14 mouse cellular contexts compared by ENCODE assay signal in the genomic region with DNA sequence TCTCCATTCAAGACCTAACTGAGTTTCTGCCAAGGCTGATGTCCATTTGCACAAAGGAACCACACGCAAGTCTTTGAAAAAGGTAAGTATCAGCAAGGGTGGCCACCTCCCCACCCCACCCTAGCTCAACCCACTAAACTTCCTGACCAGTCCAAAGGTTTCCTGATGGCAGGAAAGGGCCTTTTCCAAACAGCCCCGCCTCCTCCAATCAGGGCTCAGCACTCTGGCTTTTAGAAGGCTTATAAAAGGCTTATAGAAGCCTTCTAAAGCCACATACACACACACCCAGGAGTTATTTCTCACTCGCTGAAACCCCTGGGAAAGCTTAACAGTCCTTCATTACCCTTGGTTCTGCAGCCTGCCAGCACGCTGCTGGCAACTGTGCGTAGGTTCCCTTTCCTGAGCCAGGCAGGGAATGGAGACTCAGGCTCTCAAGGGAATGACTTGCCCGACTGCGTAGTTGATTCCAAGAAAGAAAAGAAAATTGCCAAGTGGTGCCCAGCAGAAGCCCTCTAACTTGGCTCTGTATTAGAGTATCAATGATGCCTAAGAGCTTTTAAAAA. TPM values are rescaled to one million over a fixed set of nuclear protein-coding genes. Genes with fewer than 3 reads are reported as not detected.
DNase-seq lines count a peak whose midpoint lies in the region; ATAC-seq lines count a peak whose summit lies in the region.
"Had no signal": no experiment of that assay in that cellular context is flagged by ENCODE, and none has a peak within 500 bp of the region (broad histone marks: within the 10 kb centered on the region; RNA-seq: fewer than 3 reads in every experiment).

No protein-coding gene starts in this region.

- no peak overlapping the region for H3K4me2 ChIP-seq in forebrain, embryonic 15.5 days (replicated peaks)
- H3K4me2 ChIP-seq in forebrain, embryonic 12.5 days = no peak overlapping the region
- no peak overlapping the region for H3K4me2 ChIP-seq in limb, embryonic 11.5 days (ENCODE audit: low read depth, severe bottlenecking)
- H3K4me2 ChIP-seq: embryonic facial prominence, embryonic 13.5 days had no signal

- WGBS in forebrain, embryonic 15.5 days = 45% methylated on average over 7 of the region's 7 CpGs
- 61% methylated on average over 7 of the region's 7 CpGs for WGBS in forebrain, embryonic 12.5 days
- WGBS in limb, embryonic 11.5 days = 42% methylated on average over 7 of the region's 7 CpGs
- 50% methylated on average over 7 of the region's 7 CpGs for WGBS in limb, embryonic 10.5 days
- 47% methylated on average over 7 of the region's 7 CpGs for WGBS in embryonic facial prominence, embryonic 10.5 days

- no peaks in the 10 kb centered on the region for H3K36me3 ChIP-seq in forebrain, embryonic 15.5 days
- no peaks in the 10 kb centered on the region for H3K36me3 ChIP-seq in forebrain, embryonic 12.5 days (replicated peaks)
- no peaks in the 10 kb centered on the region for H3K36me3 ChIP-seq in limb, embryonic 11.5 days (ENCODE audit: control insufficient read depth, insufficient read depth, low read length)
- H3K36me3 ChIP-seq in limb, embryonic 10.5 days = no peaks in the 10 kb centered on the region
- no peaks in the 10 kb centered on the region for H3K36me3 ChIP-seq in embryonic facial prominence, embryonic 10.5 days (replicated peaks)
- H3K36me3 ChIP-seq: embryonic facial prominence, embryonic 13.5 days; G1E had no signal

- ATAC-seq in forebrain, embryonic 15.5 days (replicated peaks) = peak; percentile 57; the same call in 1 of the 2 replicates
- no peak for ATAC-seq in forebrain, embryonic 12.5 days (ENCODE audit: low FRiP score)
- 0 out of 2 replicates have a peak, but pooled peaks have one; percentile 44 for ATAC-seq in limb, embryonic 11.5 days (ENCODE audit: insufficient number of reproducible peaks, low FRiP score, low TSS enrichment, low read depth)

- no peak overlapping the region for H3K9ac ChIP-seq in forebrain, embryonic 15.5 days (replicated peaks)
- no peak overlapping the region for H3K9ac ChIP-seq in forebrain, embryonic 12.5 days
- no peak overlapping the region for H3K9ac ChIP-seq in limb, embryonic 11.5 days (ENCODE audit: low read length)
- H3K9ac ChIP-seq: embryonic facial prominence, embryonic 13.5 days had no signal

- DNase-seq in limb, embryonic 11.5 days (ENCODE audit: low spot score) = no peak
- no peak for DNase-seq in limb, embryonic 10.5 days (ENCODE audit: low spot score)
- no peak for DNase-seq in embryonic facial prominence, embryonic 10.5 days (ENCODE audit: low spot score)
- DNase-seq in skeletal muscle tissue, adult 2 months (ENCODE audit: low read depth, low spot score) = peak; percentile 5
- DNase-seq in neural tube, embryonic 10.5 days (ENCODE audit: extremely low spot score, low spot score) = no peak
- DNase-seq in cerebellum, adult 9-10 months = no peak
- DNase-seq: cerebellum, postnatal 25 days; right cerebral cortex, postnatal 25 days; thymus, postnatal 25 days had no signal

- H3K9me3 ChIP-seq in forebrain, embryonic 15.5 days = no peaks in the 10 kb centered on the region
- no peaks in the 10 kb centered on the region for H3K9me3 ChIP-seq in forebrain, embryonic 12.5 days
- H3K9me3 ChIP-seq in limb, embryonic 11.5 days (ENCODE audit: control insufficient read depth, low read length) = no peaks in the 10 kb centered on the region
- no peaks in the 10 kb centered on the region for H3K9me3 ChIP-seq in limb, embryonic 10.5 days (replicated peaks)
- H3K9me3 ChIP-seq in embryonic facial prominence, embryonic 10.5 days = no peaks in the 10 kb centered on the region
- H3K9me3 ChIP-seq: embryonic facial prominence, embryonic 13.5 days; G1E had no signal

- H3K27me3 ChIP-seq in forebrain, embryonic 15.5 days = no peaks in the 10 kb centered on the region
- no peaks in the 10 kb centered on the region for H3K27me3 ChIP-seq in forebrain, embryonic 12.5 days
- no peaks in the 10 kb centered on the region for H3K27me3 ChIP-seq in limb, embryonic 11.5 days (ENCODE audit: control insufficient read depth, insufficient read depth, low read length)
- H3K27me3 ChIP-seq in limb, embryonic 10.5 days (ENCODE audit: low read depth, poor library complexity, severe bottlenecking) = no peaks in the 10 kb centered on the region
- H3K27me3 ChIP-seq in embryonic facial prominence, embryonic 10.5 days (replicated peaks; ENCODE audit: low read depth, poor library complexity, severe bottlenecking) = no peaks in the 10 kb centered on the region
- H3K27me3 ChIP-seq: embryonic facial prominence, embryonic 13.5 days had no signal

- H3K27ac ChIP-seq in forebrain, embryonic 15.5 days (replicated peaks) = no peak overlapping the region
- no peak overlapping the region for H3K27ac ChIP-seq in forebrain, embryonic 12.5 days
- no peak overlapping the region for H3K27ac ChIP-seq in limb, embryonic 11.5 days (replicated peaks; ENCODE audit: low read depth, low read length)
- H3K27ac ChIP-seq in limb, embryonic 10.5 days = no peak overlapping the region
- peak overlapping the region; percentile 10; the same call in 1 of the 2 replicates for H3K27ac ChIP-seq in embryonic facial prominence, embryonic 10.5 days (replicated peaks)
- H3K27ac ChIP-seq: embryonic facial prominence, embryonic 13.5 days; heart, adult 2 months had no signal

- peaks cover 21% of the 10 kb centered on the region for H3K4me1 ChIP-seq in forebrain, embryonic 15.5 days
- no peaks in the 10 kb centered on the region for H3K4me1 ChIP-seq in forebrain, embryonic 12.5 days
- H3K4me1 ChIP-seq in limb, embryonic 11.5 days (ENCODE audit: control insufficient read depth, insufficient read depth, low read length) = no peaks in the 10 kb centered on the region
- peaks cover 8% of the 10 kb centered on the region for H3K4me1 ChIP-seq in limb, embryonic 10.5 days
- H3K4me1 ChIP-seq in embryonic facial prominence, embryonic 10.5 days = peaks cover 20% of the 10 kb centered on the region

- H3K4me3 ChIP-seq in forebrain, embryonic 15.5 days = no peak overlapping the region
- H3K4me3 ChIP-seq in forebrain, embryonic 12.5 days (replicated peaks) = no peak overlapping the region
- H3K4me3 ChIP-seq in limb, embryonic 11.5 days (ENCODE audit: low read depth, low read length) = no peak overlapping the region
- H3K4me3 ChIP-seq in limb, embryonic 10.5 days = no peak overlapping the region
- H3K4me3 ChIP-seq in embryonic facial prominence, embryonic 10.5 days = no peak overlapping the region
- H3K4me3 ChIP-seq: embryonic facial prominence, embryonic 13.5 days; heart, adult 2 months had no signal

RNA-seq across cellular contexts. Expression of a gene that starts 49.4 kb away (rescaled TPM):
- 30.1 and 34.9 TPM in 2 replicates for polyA plus RNA-seq in forebrain, embryonic 15.5 days (2015; fragmentation: Nextera tagmentation; extraction: Ambion mirVana)
- polyA plus RNA-seq in forebrain, embryonic 12.5 days (2016; fragmentation: Nextera tagmentation; extraction: Ambion mirVana) = 40.3 and 44.9 TPM in 2 replicates
- polyA plus RNA-seq in limb, embryonic 11.5 days (2014; fragmentation: Nextera tagmentation; extraction: Ambion mirVana) = 33.8 and 37.8 TPM in 2 replicates
- 40.3 and 42.8 TPM in 2 replicates for polyA plus RNA-seq in limb, embryonic 10.5 days (2016; fragmentation: Nextera tagmentation; extraction: Ambion mirVana)
- polyA plus RNA-seq in embryonic facial prominence, embryonic 10.5 days (2016; fragmentation: Nextera tagmentation; extraction: Ambion mirVana) = 36.3 and 40.7 TPM in 2 replicates
- polyA plus RNA-seq: G1E had no signal
